ENCODE assay signal across 24 mouse cellular contexts in genomic region chr7:68726380-68726779, GRCm38 (mm10). TPM values are rescaled to one million over a fixed set of nuclear protein-coding genes. Genes with fewer than 3 reads are reported as not detected.
A peak's percentile ranks its signal among the peaks of the same experiment; 100 is the strongest.
DNase-seq lines count a peak whose midpoint lies in the region; ATAC-seq lines count a peak whose summit lies in the region.
"Had no signal": no experiment of that assay in that cellular context is flagged by ENCODE, and none has a peak within 500 bp of the region (broad histone marks: within the 10 kb centered on the region; RNA-seq: fewer than 3 reads in every experiment).

No protein-coding gene starts in this region.

- ATAC-seq in stomach, embryonic 15.5 days (ENCODE audit: insufficient read depth, low FRiP score, low read depth): peak; percentile 65; the same call in 1 of the 2 replicates
- ATAC-seq: CD4-positive, CD25-positive, alpha-beta regulatory T cell, adult 4 months; forebrain, embryonic 14.5 days had no signal

- H3K4me1 ChIP-seq in heart, embryonic 10.5 days: no peaks in the 10 kb centered on the region
- H3K4me1 ChIP-seq in stomach, embryonic 15.5 days: peaks cover 5% of the 10 kb centered on the region; the same call in 1 of the 2 replicates
- H3K4me1 ChIP-seq: embryonic facial prominence, embryonic 15.5 days; forebrain, embryonic 10.5 days; hindbrain, embryonic 10.5 days had no signal

- H3K4me2 ChIP-seq in stomach, embryonic 15.5 days: no peak overlapping the region
- H3K4me2 ChIP-seq: embryonic facial prominence, embryonic 15.5 days; heart, embryonic 12.5 days; hindbrain, embryonic 14.5 days had no signal

- H3K9me3 ChIP-seq in heart, embryonic 10.5 days: no peaks in the 10 kb centered on the region
- no peaks in the 10 kb centered on the region for H3K9me3 ChIP-seq in stomach, embryonic 15.5 days
- H3K9me3 ChIP-seq: embryonic facial prominence, embryonic 15.5 days; forebrain, embryonic 10.5 days; heart, embryonic 12.5 days; hindbrain, embryonic 10.5 days had no signal

- H3K27ac ChIP-seq in heart, embryonic 10.5 days: no peak overlapping the region
- no peak overlapping the region for H3K27ac ChIP-seq in stomach, embryonic 15.5 days
- H3K27ac ChIP-seq: embryonic facial prominence, embryonic 15.5 days; forebrain, embryonic 10.5 days; heart, adult 2 months; hindbrain, embryonic 10.5 days; hindbrain, embryonic 14.5 days had no signal

- no peaks in the 10 kb centered on the region for H3K27me3 ChIP-seq in heart, embryonic 10.5 days (ENCODE audit: insufficient read depth, poor library complexity, severe bottlenecking)
- no peaks in the 10 kb centered on the region for H3K27me3 ChIP-seq in stomach, embryonic 15.5 days (replicated peaks)
- H3K27me3 ChIP-seq: embryonic facial prominence, embryonic 15.5 days; heart, embryonic 12.5 days had no signal

- 88% methylated on average over 5 of the region's 5 CpGs for WGBS in heart, embryonic 10.5 days
- WGBS in stomach, embryonic 15.5 days: 72% methylated on average over 5 of the region's 5 CpGs

- H3K9ac ChIP-seq in stomach, embryonic 15.5 days: no peak overlapping the region
- H3K9ac ChIP-seq: embryonic facial prominence, embryonic 15.5 days; heart, embryonic 12.5 days; hindbrain, embryonic 14.5 days had no signal

- DNase-seq in heart, adult 11 months: peak; percentile 39
- DNase-seq in heart, embryonic 10.5 days (ENCODE audit: low spot score): no peak
- DNase-seq in urinary bladder, postnatal 25 days (ENCODE audit: low spot score): peak; percentile 24
- DNase-seq in urinary bladder, postnatal 10 days (ENCODE audit: low spot score): no peak
- DNase-seq in frontal cortex, adult 2 months (ENCODE audit: extremely low spot score in 1 of 2, low spot score in 1 of 2): no peak
- DNase-seq in thymus, postnatal 14 days: no peak
- DNase-seq: adrenal gland, adult 8-10 months; adrenal gland, postnatal 36 days; B cell, adult 2 months; cerebellum, adult 2 months; cerebellum, postnatal 10 days; embryo, embryonic 11 days; gastrocnemius, postnatal 10 days; heart, adult 2 months had no signal

- H3K36me3 ChIP-seq in heart, embryonic 10.5 days: no peaks in the 10 kb centered on the region
- no peaks in the 10 kb centered on the region for H3K36me3 ChIP-seq in stomach, embryonic 15.5 days
- H3K36me3 ChIP-seq: embryonic facial prominence, embryonic 15.5 days; forebrain, embryonic 10.5 days; G1E; heart, embryonic 12.5 days; hindbrain, embryonic 10.5 days had no signal

- H3K4me3 ChIP-seq in heart, embryonic 10.5 days: no peak overlapping the region
- H3K4me3 ChIP-seq in stomach, embryonic 15.5 days (replicated peaks): no peak overlapping the region
- H3K4me3 ChIP-seq: embryonic facial prominence, embryonic 15.5 days; erythroblast, embryonic 14.5 days; forebrain, embryonic 10.5 days; heart, adult 2 months; heart, embryonic 12.5 days; hindbrain, embryonic 10.5 days had no signal

RNA-seq across cellular contexts. Expression of gene Arrdc4, which starts 22.7 kb away (rescaled TPM):
- polyA plus RNA-seq in heart, embryonic 10.5 days (2016; fragmentation: Nextera tagmentation; extraction: Ambion mirVana): 15.2 and 15.9 TPM in 2 replicates
- polyA plus RNA-seq in stomach, embryonic 15.5 days (2015; fragmentation: Nextera tagmentation; extraction: Ambion mirVana): 21.8 and 23.8 TPM in 2 replicates
- polyA plus RNA-seq in frontal cortex, adult 2 months (2012; rRNA removed): 6.1 and 6.4 TPM in 2 replicates
- polyA plus RNA-seq: G1E had no signal

Comparison
In these comparisons a context has a peak if more than half of its experiments do, and no peak if none do; other contexts are left out.
1. DNase-seq: peak in heart, adult 11 months (single experiment) and urinary bladder, postnatal 25 days (single experiment); none in heart, embryonic 10.5 days (single experiment), urinary bladder, postnatal 10 days (single experiment), frontal cortex, adult 2 months (0 of 2) and thymus, postnatal 14 days (single experiment).